Mouse (Mus musculus) heart, adult 2 months (tissue): ENCODE measurements around the gene Rela.

ENCODE experiments used
- CTCF ChIP-seq: fragments of 200-600 bp; IDR thresholded peaks from 2 replicates; pipeline ENCODE4 v1.8.1; 2022; ENCODE audit warnings: antibody characterized with exemption, mild to moderate bottlenecking, moderate library complexity
- EP300 ChIP-seq: fragments of 200-500 bp; IDR thresholded peaks from 2 replicates; pipeline ENCODE4 v1.6.1; 2011; ENCODE audit warnings: low read depth, low read length, control low read depth; ENCODE audit not compliant: insufficient read depth
- POLR2A ChIP-seq: fragments of 200-500 bp; IDR thresholded peaks from 2 replicates; pipeline ENCODE4 v1.6.1; 2011; ENCODE audit warnings: mild to moderate bottlenecking, low read depth, low read length, control low read depth; ENCODE audit not compliant: insufficient read depth

GRCm38 (mm10) chr19:5648401-5649297 is 11.4 kb downstream of the Rela start:
- peak; percentile 47 for TF ChIP-seq CTCF
- TF ChIP-seq EP300: peak; percentile 73
- peak; percentile 61; the same call in 1 of the 2 replicates for TF ChIP-seq POLR2A
